Mouse (Mus musculus) right cerebral cortex, postnatal 14 days (tissue): ENCODE data around the gene Myl4.

Source experiments
- DNase-seq: peaks from one replicate; pipeline ENCODE4 v3.0.0; 2022

The Myl4 gene

DNA sequence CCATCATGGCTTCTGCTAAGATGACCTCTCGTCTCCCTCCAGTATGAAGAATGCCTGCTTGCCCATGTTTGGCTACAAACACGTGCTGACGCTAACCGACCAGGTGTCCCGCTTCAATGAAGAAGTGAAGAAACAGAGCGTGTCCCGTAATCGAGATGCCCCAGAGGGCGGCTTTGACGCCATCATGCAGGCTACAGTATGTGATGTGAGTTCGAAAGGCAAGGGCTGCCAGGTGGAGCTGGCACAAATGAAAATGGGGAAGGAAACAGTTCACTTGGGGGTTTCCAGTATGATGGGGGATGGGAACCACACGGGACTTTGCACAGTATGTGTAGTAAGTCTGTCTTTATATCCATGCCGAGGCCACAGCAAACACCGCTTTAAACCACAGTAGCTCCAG is 86.5 kb downstream of the Myl4 start:
- no peak for DNase-seq

DNA sequence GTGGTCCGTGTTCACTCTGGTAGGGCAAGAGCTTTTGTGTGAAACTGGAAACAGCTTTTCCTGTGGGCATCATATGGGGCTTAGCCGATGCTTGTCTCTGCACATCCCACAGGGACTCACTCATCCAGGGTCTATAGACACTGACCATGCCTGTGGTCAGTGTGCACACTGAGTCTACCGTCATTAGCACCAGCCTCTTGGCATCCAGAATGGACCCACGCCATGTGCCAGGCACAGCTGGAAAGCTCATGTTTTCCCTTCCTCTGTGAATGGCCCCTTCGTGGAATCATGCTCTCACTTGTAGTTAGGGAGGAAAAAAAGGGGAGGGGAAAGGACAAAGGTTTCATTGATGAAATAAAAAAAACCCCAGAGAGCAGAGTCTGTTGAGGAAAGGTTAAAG is 87.5 kb downstream of the Myl4 start:
- DNase-seq: no peak

- DNase-seq: no peak
These were observed 88.4 kb downstream of the Myl4 start for GRCm38 (mm10) chr11:104638906-104639305.

DNA sequence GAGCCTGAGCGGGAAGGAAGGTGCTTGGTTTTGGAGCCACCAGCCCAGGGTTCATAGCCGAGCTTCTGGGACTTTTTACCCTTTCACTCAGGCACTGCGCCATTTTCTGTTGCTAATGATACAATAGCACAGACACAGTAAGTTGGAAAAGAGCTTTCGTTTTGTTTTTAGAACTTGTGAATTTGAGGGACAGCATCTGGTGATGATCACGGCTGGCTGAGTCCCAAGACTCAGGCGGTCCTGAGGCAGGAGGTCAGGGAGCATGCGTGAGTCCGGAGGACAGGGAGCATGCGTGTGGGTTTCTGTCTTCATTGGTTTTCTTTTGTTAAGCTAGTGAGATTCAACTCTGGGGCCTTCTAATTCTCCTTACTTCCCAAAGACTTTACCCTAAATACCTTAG is 89.2 kb downstream of the Myl4 start:
- no peak for DNase-seq

DNA sequence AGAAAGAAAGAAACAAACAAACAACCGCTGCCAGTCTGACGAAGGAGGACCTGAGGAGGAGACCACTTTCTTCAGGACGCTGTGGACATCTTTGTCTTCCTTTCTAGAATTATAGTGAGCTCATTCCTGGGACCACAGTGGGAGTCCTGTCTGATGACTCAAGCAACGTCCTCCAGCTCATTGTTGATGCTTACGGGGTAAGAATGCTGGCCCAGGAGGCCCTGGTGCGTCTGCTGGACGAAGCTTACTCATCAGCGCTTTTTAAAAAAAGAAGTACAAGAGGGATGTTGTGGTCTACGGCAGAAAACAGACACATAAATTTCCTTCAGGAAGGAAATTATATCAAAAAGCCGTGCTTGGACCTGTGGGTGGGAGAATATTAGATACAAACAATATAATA is 90.4 kb downstream of the Myl4 start:
- DNase-seq: no peak

- no peak for DNase-seq
These were observed 92.8 kb downstream of the Myl4 start for GRCm38 (mm10) chr11:104643236-104643635.
